Mouse (Mus musculus): Measurements from ENCODE around the gene Col6a1.

The Col6a1 gene

GRCm38 (mm10) chr10:76725682-76726285 lies at the start of gene Col6a1:
TSS of gene Col6a1 (minus strand) at chr10:76726168.
- DNase-seq, result no peak

GRCm38 (mm10) chr10:76771624-76772023 lies 45.7 kb upstream of the Col6a1 start:
- DNase-seq, result no peak

GRCm38 (mm10) chr10:76771086-76771485 lies 45.1 kb upstream of the Col6a1 start:
- no peak for DNase-seq

GRCm38 (mm10) chr10:76769581-76769980 lies 43.6 kb upstream of the Col6a1 start:
- no peak for DNase-seq

- DNase-seq, result no peak
Measured at GRCm38 (mm10) chr10:76766196-76766595, 40.2 kb upstream of the Col6a1 start.

GRCm38 (mm10) chr10:76764927-76765326 lies 39.0 kb upstream of the Col6a1 start:
- no peak for DNase-seq

DNA sequence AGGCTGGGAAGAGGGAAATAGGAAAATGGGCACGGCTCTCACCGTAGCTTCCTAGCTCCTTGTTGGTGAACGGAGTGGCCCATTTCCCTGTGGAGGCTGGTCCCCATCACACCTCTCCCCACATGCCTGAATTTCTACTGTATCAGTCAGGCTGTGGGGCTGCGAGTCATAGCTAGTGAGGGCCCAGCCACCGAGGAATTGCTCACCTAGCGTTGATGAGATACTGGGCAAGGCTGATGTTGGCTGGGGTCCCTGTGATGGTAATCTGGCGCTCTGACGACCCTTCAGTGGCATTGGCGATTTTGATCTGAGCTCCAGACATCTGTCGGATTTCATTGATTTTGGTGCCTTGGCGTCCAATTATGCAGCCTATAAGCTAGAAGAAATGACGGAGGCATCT lies 37.0 kb upstream of the Col6a1 start:
- no peak for DNase-seq

GRCm38 (mm10) chr10:76762411-76762810 lies 36.4 kb upstream of the Col6a1 start:
- DNase-seq, result no peak

DNA sequence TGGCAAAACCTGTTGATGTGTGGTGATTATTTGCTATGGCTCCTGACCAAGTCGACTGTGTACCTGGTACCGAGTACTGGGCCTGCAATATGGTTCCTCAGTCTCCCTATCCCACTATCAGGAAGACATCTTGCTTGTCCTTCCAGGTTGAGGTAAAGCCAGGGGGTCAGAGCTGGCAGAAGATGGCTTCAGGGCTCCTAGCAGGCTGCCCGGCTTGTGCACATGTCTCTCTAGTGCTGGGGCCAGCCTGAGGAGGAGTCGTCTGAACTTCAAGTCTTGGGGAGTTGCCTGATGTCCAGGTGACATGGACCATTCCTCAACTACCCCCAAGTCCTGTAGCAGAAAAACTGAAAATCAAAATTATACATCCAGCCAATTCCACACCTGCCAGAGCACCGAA lies 33.9 kb upstream of the Col6a1 start:
- DNase-seq, result no peak

GRCm38 (mm10) chr10:76753640-76754039 lies 27.7 kb upstream of the Col6a1 start:
- DNase-seq, result no peak

DNA sequence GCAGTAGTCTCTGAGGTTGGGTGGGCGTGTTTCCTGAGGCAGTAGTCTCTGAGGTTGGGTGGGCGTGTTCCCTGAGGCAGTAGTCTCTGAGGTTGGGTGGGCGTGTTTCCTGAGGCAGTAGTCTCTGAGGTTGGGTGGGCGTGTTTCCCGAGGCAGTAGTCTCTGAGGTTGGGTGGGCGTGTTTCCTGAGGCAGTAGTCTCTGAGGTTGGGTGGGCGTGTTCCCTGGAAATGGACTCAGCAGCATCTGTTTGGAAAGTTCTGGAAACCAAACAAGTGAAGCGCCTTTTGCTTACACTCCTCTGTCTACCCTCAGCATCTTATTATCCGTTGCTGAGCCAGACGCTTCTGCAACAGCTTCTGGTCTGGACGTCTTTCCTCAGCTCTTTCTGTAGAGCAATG lies 18.3 kb upstream of the Col6a1 start:
- DNase-seq, result peak; percentile 15

- no peak for DNase-seq
Measured at GRCm38 (mm10) chr10:76736764-76737163, 10.8 kb upstream of the Col6a1 start.

DNA sequence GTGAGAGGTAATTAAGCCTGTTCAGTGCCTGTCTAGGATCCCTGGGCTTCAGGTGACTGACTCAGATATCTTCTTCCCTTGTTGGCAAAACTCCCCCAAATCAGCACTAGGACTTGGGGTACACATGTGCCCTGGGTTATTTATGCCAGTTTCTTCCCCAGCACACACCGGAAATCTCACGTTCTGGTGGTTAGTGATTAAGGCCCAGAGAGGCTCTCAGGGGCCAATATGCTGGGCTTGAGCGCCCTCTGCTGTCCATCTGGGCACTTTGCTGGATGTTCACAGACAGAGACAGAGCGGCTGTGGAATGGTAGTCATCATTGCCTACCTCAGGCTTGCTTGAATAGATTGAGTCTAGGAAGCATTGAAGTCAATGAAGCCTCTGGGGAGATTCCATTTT lies 9.0 kb upstream of the Col6a1 start:
- peak; percentile 68 for DNase-seq

GRCm38 (mm10) chr10:76733677-76734068 lies 7.7 kb upstream of the Col6a1 start:
- DNase-seq, result no peak

DNA sequence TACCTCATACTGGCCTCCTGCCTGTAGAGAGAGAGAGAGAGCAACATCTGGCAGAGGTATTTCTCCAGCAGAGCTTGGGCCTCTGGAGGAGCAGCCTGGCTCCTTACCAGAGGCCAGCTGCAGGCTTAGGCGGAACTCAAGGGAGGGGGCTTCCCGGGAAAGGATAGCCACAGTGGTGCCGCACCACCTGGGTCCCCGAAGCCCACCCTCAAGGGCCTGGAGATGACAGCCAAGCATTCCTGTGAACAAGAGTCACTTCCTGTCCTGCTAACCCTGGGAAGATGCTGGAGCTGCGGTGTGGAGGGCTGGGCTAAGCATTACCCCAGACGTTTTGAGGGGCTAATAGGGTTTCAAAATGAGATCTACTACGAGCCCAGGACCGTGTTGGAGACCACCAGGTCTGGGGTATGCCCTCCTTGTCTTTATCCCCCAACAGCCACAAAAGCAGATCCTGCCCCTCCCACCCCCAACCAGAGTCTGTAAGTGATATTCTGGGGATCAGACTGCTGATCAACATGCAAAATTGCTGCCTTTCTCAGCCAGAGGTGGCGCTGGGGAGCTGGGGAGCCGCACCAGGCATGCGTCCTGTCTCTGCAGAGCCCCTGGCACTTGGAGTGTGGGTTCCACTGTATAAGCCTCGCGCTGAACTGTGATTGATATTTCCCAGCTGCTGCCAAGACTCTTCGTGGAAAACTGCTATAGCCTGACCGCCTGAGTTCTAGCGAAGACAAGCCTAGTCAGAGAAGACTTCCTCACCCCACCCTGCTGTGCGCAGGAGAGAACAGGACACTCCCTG lies 7.1 kb upstream of the Col6a1 start:
- DNase-seq, result peak; percentile 49

DNA sequence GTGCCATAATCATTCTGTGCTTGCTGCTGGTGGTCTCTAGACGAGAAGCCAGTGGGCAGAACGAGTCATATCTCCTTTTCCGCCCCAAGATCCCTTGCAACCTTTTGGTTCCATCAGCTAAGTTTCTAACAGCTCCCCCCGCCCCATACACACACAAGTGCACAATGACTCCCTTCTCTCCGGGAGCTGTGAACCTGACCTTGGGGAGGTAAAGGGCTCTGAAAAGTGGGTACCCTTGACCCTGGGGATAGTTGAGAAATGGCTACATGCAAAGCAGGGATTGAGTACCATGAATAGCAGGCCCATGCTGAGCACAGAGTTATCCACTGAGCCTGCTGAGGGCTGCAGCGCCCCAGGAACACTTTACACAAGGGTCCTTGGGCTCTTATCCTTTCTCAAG lies 6.4 kb upstream of the Col6a1 start:
- DNase-seq, result no peak

GRCm38 (mm10) chr10:76731621-76732239 lies 5.8 kb upstream of the Col6a1 start:
- DNase-seq, result no peak

GRCm38 (mm10) chr10:76729631-76730620 lies 4.0 kb upstream of the Col6a1 start:
- no peak for DNase-seq

GRCm38 (mm10) chr10:76728369-76728768 lies 2.4 kb upstream of the Col6a1 start:
- peak; percentile 32 for DNase-seq

DNA sequence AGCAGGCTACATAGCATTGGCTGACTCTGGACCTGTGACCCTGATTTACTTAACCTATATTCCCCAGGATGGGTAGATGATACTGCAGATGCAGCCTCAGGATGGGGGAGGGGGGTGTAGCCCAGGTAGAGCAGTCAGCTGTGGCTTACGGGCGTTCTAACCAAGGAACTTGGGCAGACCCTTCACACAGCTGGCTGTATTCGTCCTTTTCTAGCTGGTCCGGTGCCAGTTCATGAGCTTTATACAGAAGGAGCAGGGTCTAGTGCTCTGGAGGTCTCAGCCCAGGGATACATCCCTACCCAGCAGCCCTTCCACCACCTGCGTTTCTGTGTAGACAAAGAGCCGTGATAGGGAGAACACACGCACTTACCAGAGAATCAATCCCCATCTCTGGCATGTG lies 1.3 kb upstream of the Col6a1 start:
- no peak for DNase-seq

- DNase-seq, result no peak
Measured at GRCm38 (mm10) chr10:76726866-76727265, 898 bp upstream of the Col6a1 start.

GRCm38 (mm10) chr10:76725097-76725496 lies 871 bp downstream of the Col6a1 start:
- no peak for DNase-seq

- no peak for DNase-seq
Measured at GRCm38 (mm10) chr10:76724231-76724736, 1.7 kb downstream of the Col6a1 start.
